Mouse (Mus musculus): ENCODE results near the gene Osbpl8.

GRCm38 (mm10) chr10:111183634-111184270, 19.2 kb downstream of the Osbpl8 start:
- TF ChIP-seq CTCF (IDR thresholded peaks at IDR 0.05; ENCODE audit: extremely low read depth, insufficient read depth, insufficient read length, insufficient replicate concordance) (no peak), POLR2A (IDR thresholded peaks at IDR 0.05; ENCODE audit: low read depth, low read length) (no peak)
